ENCODE assay signal across 10 mouse cellular contexts in genomic region chr8:121119635-121120455, GRCm38 (mm10). TPM values are rescaled to one million over a fixed set of nuclear protein-coding genes. Genes with fewer than 3 reads are reported as not detected.
DNase-seq lines count a peak whose midpoint lies in the region; ATAC-seq and TF ChIP-seq lines count a peak whose summit lies in the region.
"Had no signal": no experiment of that assay in that cellular context is flagged by ENCODE, and none has a peak within 500 bp of the region (broad histone marks: within the 10 kb centered on the region; RNA-seq: fewer than 3 reads in every experiment).

No protein-coding gene starts in this region.

- no peak for TF ChIP-seq CTCF in intestine, postnatal 0 days (IDR thresholded peaks at IDR 0.05; ENCODE audit: low read depth)
- TF ChIP-seq CTCF in left cerebral cortex, adult 2 months (IDR thresholded peaks at IDR 0.05): no peak

- H3K27me3 ChIP-seq in intestine, embryonic 14.5 days (replicated peaks; ENCODE audit: control insufficient read depth, insufficient read depth, low read length): peaks cover 98% of the 10 kb centered on the region
- H3K27me3 ChIP-seq in intestine, postnatal 0 days (replicated peaks; ENCODE audit: control insufficient read depth, insufficient read depth, low read length): peaks cover 98% of the 10 kb centered on the region
- H3K27me3 ChIP-seq in embryonic facial prominence, embryonic 13.5 days: peaks cover 95% of the 10 kb centered on the region
- peaks cover 93% of the 10 kb centered on the region for H3K27me3 ChIP-seq in limb, embryonic 12.5 days

- no peaks in the 10 kb centered on the region for H3K36me3 ChIP-seq in intestine, embryonic 14.5 days (ENCODE audit: control insufficient read depth, insufficient read depth, low read length)
- H3K36me3 ChIP-seq in intestine, postnatal 0 days (ENCODE audit: control insufficient read depth, insufficient read depth): no peaks in the 10 kb centered on the region
- H3K36me3 ChIP-seq in embryonic facial prominence, embryonic 13.5 days: no peaks in the 10 kb centered on the region
- H3K36me3 ChIP-seq in limb, embryonic 12.5 days: 0 out of 2 replicates have a peak, but pooled peaks cover 7% of the 10 kb centered on the region

- intact Hi-C loops in left cerebral cortex, adult 2 months (cut with DNase I): loop anchor here (2.0 kb wide), 1 partner anchor 45 kb away; no protein-coding TSS in a partner anchor

- H3K4me1 ChIP-seq in intestine, embryonic 14.5 days (replicated peaks; ENCODE audit: control insufficient read depth, insufficient read depth, low read length): peaks cover 15% of the 10 kb centered on the region
- H3K4me1 ChIP-seq in intestine, postnatal 0 days (replicated peaks; ENCODE audit: control insufficient read depth, insufficient read depth, low read length): no peaks in the 10 kb centered on the region
- peaks cover 37% of the 10 kb centered on the region for H3K4me1 ChIP-seq in embryonic facial prominence, embryonic 13.5 days
- peaks cover 39% of the 10 kb centered on the region for H3K4me1 ChIP-seq in limb, embryonic 12.5 days (replicated peaks)

- WGBS in intestine, embryonic 14.5 days: 16% methylated on average over 12 of the region's 12 CpGs
- 35% methylated on average over 12 of the region's 12 CpGs for WGBS in intestine, postnatal 0 days
- 12% methylated on average over 12 of the region's 12 CpGs for WGBS in embryonic facial prominence, embryonic 13.5 days
- WGBS in limb, embryonic 12.5 days: 4% methylated on average over 12 of the region's 12 CpGs

- peaks cover 5% of the 10 kb centered on the region; the same call in 1 of the 2 replicates for H3K9me3 ChIP-seq in intestine, embryonic 14.5 days (ENCODE audit: control insufficient read depth, low read length)
- H3K9me3 ChIP-seq in intestine, postnatal 0 days (ENCODE audit: control insufficient read depth): no peaks in the 10 kb centered on the region
- 0 out of 2 replicates have a peak, but pooled peaks cover 3% of the 10 kb centered on the region for H3K9me3 ChIP-seq in embryonic facial prominence, embryonic 13.5 days
- no peaks in the 10 kb centered on the region for H3K9me3 ChIP-seq in limb, embryonic 12.5 days

- H3K4me2 ChIP-seq in intestine, embryonic 14.5 days (ENCODE audit: low read length): no peak overlapping the region
- no peak overlapping the region for H3K4me2 ChIP-seq in intestine, postnatal 0 days (replicated peaks; ENCODE audit: low read depth)
- peak overlapping the region; percentile 92 for H3K4me2 ChIP-seq in embryonic facial prominence, embryonic 13.5 days
- peak overlapping the region; percentile 91 for H3K4me2 ChIP-seq in limb, embryonic 12.5 days

- H3K27ac ChIP-seq in intestine, embryonic 14.5 days (ENCODE audit: low read depth): no peak overlapping the region
- H3K27ac ChIP-seq in intestine, postnatal 0 days (ENCODE audit: low read depth, low read length): no peak overlapping the region
- H3K27ac ChIP-seq in embryonic facial prominence, embryonic 13.5 days: no peak overlapping the region
- H3K27ac ChIP-seq in limb, embryonic 12.5 days: no peak overlapping the region
- H3K27ac ChIP-seq in left cerebral cortex, adult 2 months: no peak overlapping the region

- no peak overlapping the region for H3K9ac ChIP-seq in intestine, embryonic 14.5 days (ENCODE audit: low read length)
- no peak overlapping the region for H3K9ac ChIP-seq in intestine, postnatal 0 days (ENCODE audit: low read depth, low read length)
- peak overlapping the region; percentile 65 for H3K9ac ChIP-seq in embryonic facial prominence, embryonic 13.5 days
- no peak overlapping the region for H3K9ac ChIP-seq in limb, embryonic 12.5 days (replicated peaks)

- no peak for ATAC-seq in intestine, embryonic 14.5 days (replicated peaks; ENCODE audit: low FRiP score, low TSS enrichment, low read depth)
- ATAC-seq in intestine, postnatal 0 days: no peak
- ATAC-seq in embryonic facial prominence, embryonic 13.5 days (ENCODE audit: insufficient number of reproducible peaks, insufficient read depth, low FRiP score, low TSS enrichment, low read depth): no peak
- no peak for ATAC-seq in limb, embryonic 12.5 days (ENCODE audit: insufficient number of reproducible peaks, insufficient read depth, low FRiP score, low TSS enrichment, low read depth)

- DNase-seq in intestine, embryonic 14.5 days (ENCODE audit: low spot score): peak; percentile 57
- peak; percentile 65 for DNase-seq in NIH3T3 (ENCODE audit: low read depth)
- DNase-seq in ovary, postnatal 14 days (ENCODE audit: low spot score): no peak
- DNase-seq in cerebellum, adult 9-10 months: no peak
- DNase-seq in left cerebral cortex, adult 2 months (ENCODE audit: extremely low spot score in 1 of 2, low spot score in 2 of 2): no peak
- DNase-seq: right cerebral cortex, adult 18-20 months had no signal

- no peak overlapping the region for H3K4me3 ChIP-seq in intestine, embryonic 14.5 days (ENCODE audit: low read depth, low read length)
- no peak overlapping the region for H3K4me3 ChIP-seq in intestine, postnatal 0 days (ENCODE audit: low read depth, low read length)
- peak overlapping the region; percentile 59 for H3K4me3 ChIP-seq in embryonic facial prominence, embryonic 13.5 days
- H3K4me3 ChIP-seq in limb, embryonic 12.5 days (replicated peaks): peak overlapping the region; percentile 62
- no peak overlapping the region for H3K4me3 ChIP-seq in left cerebral cortex, adult 2 months

RNA-seq across cellular contexts. Expression of gene Foxc2, which starts 3.9 kb away (rescaled TPM):
- polyA plus RNA-seq in intestine, embryonic 14.5 days (2014; fragmentation: Nextera tagmentation; extraction: Ambion mirVana): 0.43 and 0.48 TPM in 2 replicates
- polyA plus RNA-seq in intestine, postnatal 0 days (2015; fragmentation: Nextera tagmentation; extraction: Ambion mirVana): 0.48 and 0.60 TPM in 2 replicates
- 3.2 and 3.3 TPM in 2 replicates for polyA plus RNA-seq in embryonic facial prominence, embryonic 13.5 days (2015; fragmentation: Nextera tagmentation; extraction: Ambion mirVana)
- polyA plus RNA-seq in limb, embryonic 12.5 days (2016; fragmentation: Nextera tagmentation; extraction: Ambion mirVana): 6.0 and 8.6 TPM in 2 replicates
- total RNA-seq in left cerebral cortex, adult 2 months (2021): 1 to 10 TPM; 1.5 to 2.3 TPM

RNA-seq across cellular contexts. Expression of gene Foxl1, which starts 7.9 kb away (rescaled TPM):
- 6.5 and 7.7 TPM in 2 replicates for polyA plus RNA-seq in intestine, embryonic 14.5 days (2014; fragmentation: Nextera tagmentation; extraction: Ambion mirVana)
- 2.6 and 2.8 TPM in 2 replicates for polyA plus RNA-seq in intestine, postnatal 0 days (2015; fragmentation: Nextera tagmentation; extraction: Ambion mirVana)
- polyA plus RNA-seq in embryonic facial prominence, embryonic 13.5 days (2015; fragmentation: Nextera tagmentation; extraction: Ambion mirVana): 0.28 and 0.34 TPM in 2 replicates
- polyA plus RNA-seq in limb, embryonic 12.5 days (2016; fragmentation: Nextera tagmentation; extraction: Ambion mirVana): 0.08 TPM in 2 replicates
- under 1 TPM in 1 of 2 experiments, not detected in 1; 0.21 TPM for total RNA-seq in left cerebral cortex, adult 2 months (2021)
- total RNA-seq: layer of hippocampus, postnatal 14 days had no signal

RNA-seq across cellular contexts. Expression of gene Mthfsd, which starts 11.7 kb away (rescaled TPM):
- 59.2 and 62.9 TPM in 2 replicates for polyA plus RNA-seq in intestine, embryonic 14.5 days (2014; fragmentation: Nextera tagmentation; extraction: Ambion mirVana)
- polyA plus RNA-seq in intestine, postnatal 0 days (2015; fragmentation: Nextera tagmentation; extraction: Ambion mirVana): 24.9 and 25.1 TPM in 2 replicates
- polyA plus RNA-seq in embryonic facial prominence, embryonic 13.5 days (2015; fragmentation: Nextera tagmentation; extraction: Ambion mirVana): 60.5 and 70.5 TPM in 2 replicates
- 68.3 and 71.7 TPM in 2 replicates for polyA plus RNA-seq in limb, embryonic 12.5 days (2016; fragmentation: Nextera tagmentation; extraction: Ambion mirVana)
- total RNA-seq in left cerebral cortex, adult 2 months (2021): 10 to 100 TPM; 40.0 to 46.5 TPM

RNA-seq across cellular contexts. Expression of gene Foxf1, which starts 35.7 kb away (rescaled TPM):
- polyA plus RNA-seq in intestine, embryonic 14.5 days (2014; fragmentation: Nextera tagmentation; extraction: Ambion mirVana): 129 and 149 TPM in 2 replicates
- polyA plus RNA-seq in intestine, postnatal 0 days (2015; fragmentation: Nextera tagmentation; extraction: Ambion mirVana): 49.8 and 50.1 TPM in 2 replicates
- 10.7 and 15.1 TPM in 2 replicates for polyA plus RNA-seq in embryonic facial prominence, embryonic 13.5 days (2015; fragmentation: Nextera tagmentation; extraction: Ambion mirVana)
- polyA plus RNA-seq in limb, embryonic 12.5 days (2016; fragmentation: Nextera tagmentation; extraction: Ambion mirVana): 0.33 and 1.4 TPM in 2 replicates
- under 1 TPM; 0.79 to 0.91 TPM for total RNA-seq in left cerebral cortex, adult 2 months (2021)

Comparison
In these comparisons a context has a peak if more than half of its experiments do, and no peak if none do; other contexts are left out.
1. DNase-seq: peak in intestine, embryonic 14.5 days (single experiment) and NIH3T3 (single experiment); none in ovary, postnatal 14 days (single experiment), cerebellum, adult 9-10 months (single experiment) and left cerebral cortex, adult 2 months (0 of 2).
2. H3K4me2 ChIP-seq: peak in embryonic facial prominence, embryonic 13.5 days (single experiment) and limb, embryonic 12.5 days (single experiment); none in intestine, embryonic 14.5 days (single experiment) and intestine, postnatal 0 days (single experiment).
3. H3K4me3 ChIP-seq: peak in embryonic facial prominence, embryonic 13.5 days (single experiment) and limb, embryonic 12.5 days (single experiment); none in intestine, embryonic 14.5 days (single experiment), intestine, postnatal 0 days (single experiment) and left cerebral cortex, adult 2 months (single experiment).